In genomic region chr2:38207752-38208151, GRCm38 (mm10) we compare ENCODE assay signal across 22 mouse cellular contexts.
"Had no signal": no experiment of that assay in that cellular context is flagged by ENCODE, and none has a peak within 500 bp of the region (broad histone marks: within the 10 kb centered on the region; RNA-seq: fewer than 3 reads in every experiment).

No protein-coding gene starts in this region.

- ATAC-seq: liver, postnatal 0 days; lung, postnatal 0 days; midbrain, embryonic 13.5 days; midbrain, embryonic 15.5 days had no signal

- H3K36me3 ChIP-seq: liver, embryonic 15.5 days; lung, embryonic 15.5 days; midbrain, embryonic 13.5 days; midbrain, embryonic 15.5 days; neural tube, embryonic 12.5 days; stomach, embryonic 15.5 days had no signal

- H3K9me3 ChIP-seq: liver, embryonic 15.5 days; lung, embryonic 15.5 days; midbrain, embryonic 15.5 days; neural tube, embryonic 12.5 days; stomach, embryonic 15.5 days had no signal

- H3K4me1 ChIP-seq: lung, embryonic 15.5 days; midbrain, embryonic 13.5 days; midbrain, embryonic 15.5 days; neural tube, embryonic 12.5 days; stomach, embryonic 15.5 days had no signal

- H3K27ac ChIP-seq: liver, embryonic 15.5 days; lung, embryonic 15.5 days; macrophage; midbrain, embryonic 13.5 days; midbrain, embryonic 15.5 days; neural tube, embryonic 12.5 days; stomach, embryonic 15.5 days; stomach, postnatal 0 days had no signal

- H3K27me3 ChIP-seq: liver, embryonic 15.5 days; lung, embryonic 15.5 days; megakaryocyte, embryonic 14.5 days; midbrain, embryonic 15.5 days; neural tube, embryonic 12.5 days; stomach, embryonic 15.5 days had no signal

- DNase-seq: liver, postnatal 0 days; lung, adult 2 months; lung, postnatal 14 days; lung, postnatal 36 days; retina, postnatal 1 day; right cerebral cortex, adult 18-20 months; right cerebral cortex, postnatal 25 days; right cerebral cortex, postnatal 4 days; thymus, adult 2 months; thymus, postnatal 25 days; thymus, postnatal 4 days had no signal

- H3K4me2 ChIP-seq: liver, embryonic 15.5 days; lung, embryonic 15.5 days; midbrain, embryonic 11.5 days; midbrain, embryonic 13.5 days; midbrain, embryonic 15.5 days; neural tube, embryonic 12.5 days; stomach, embryonic 15.5 days had no signal

- H3K4me3 ChIP-seq: liver, embryonic 15.5 days; lung, embryonic 15.5 days; megakaryocyte, embryonic 14.5 days; midbrain, embryonic 13.5 days; midbrain, embryonic 15.5 days; neural tube, embryonic 12.5 days; stomach, embryonic 15.5 days had no signal

- H3K9ac ChIP-seq: liver, embryonic 15.5 days; liver, postnatal 0 days; lung, embryonic 15.5 days; midbrain, embryonic 13.5 days; midbrain, embryonic 15.5 days; neural tube, embryonic 12.5 days; stomach, embryonic 15.5 days had no signal
